Mouse (Mus musculus): ENCODE measurements around the gene Gm49776. TPM values are rescaled to one million over a fixed set of nuclear protein-coding genes. Genes with fewer than 3 reads are reported as not detected.
"Not testable (repeated sequence)": the region's sequence is repeated elsewhere in the genome, so short reads cannot be mapped to it uniquely, and the experiment has no call there.

Gene Gm49776
- polyA plus RNA-seq, 1 experiment, result not detected

DNA sequence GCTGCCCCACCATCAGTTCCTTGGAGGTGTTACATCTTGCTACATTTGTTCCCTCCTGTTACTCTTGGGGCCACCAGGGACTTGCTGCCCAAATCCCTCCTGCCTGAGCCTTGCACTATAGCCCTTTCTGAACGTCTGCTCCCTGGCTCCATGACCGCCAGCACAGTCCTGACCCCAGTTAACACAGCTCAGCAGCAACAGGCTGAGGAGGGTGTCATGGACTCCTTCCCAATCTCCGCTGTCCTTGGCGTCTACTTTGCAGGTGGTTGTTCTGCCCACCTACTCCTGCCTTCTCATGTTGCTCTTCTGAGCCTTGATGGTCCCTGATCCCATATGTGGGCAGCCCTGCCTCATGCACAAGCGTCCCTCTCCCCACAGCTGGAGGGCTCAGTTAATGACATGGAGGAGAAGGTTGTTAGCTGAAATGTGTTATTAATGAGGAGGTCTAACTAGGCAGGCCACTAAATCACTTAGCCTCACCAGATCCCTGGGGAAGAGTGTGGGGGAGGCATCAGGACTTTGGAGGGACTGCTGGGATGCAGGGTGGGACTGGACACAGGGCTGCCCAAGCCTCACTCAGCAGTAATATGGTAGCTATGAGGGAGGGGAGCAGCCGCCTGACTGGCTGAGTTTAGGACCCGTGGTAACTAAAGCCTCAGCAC lies 54.6 kb downstream of the Gm49776 start:
- TF ChIP-seq CTCF (IDR thresholded peaks at IDR 0.05; ENCODE audit: extremely low read depth, insufficient read length, insufficient replicate concordance, low read depth, low read length) (no peak), POLR2A (IDR thresholded peaks at IDR 0.05; ENCODE audit: low read depth, low read length) (no peak)
- 83% methylated on average over 7 of the region's 7 CpGs for WGBS

DNA sequence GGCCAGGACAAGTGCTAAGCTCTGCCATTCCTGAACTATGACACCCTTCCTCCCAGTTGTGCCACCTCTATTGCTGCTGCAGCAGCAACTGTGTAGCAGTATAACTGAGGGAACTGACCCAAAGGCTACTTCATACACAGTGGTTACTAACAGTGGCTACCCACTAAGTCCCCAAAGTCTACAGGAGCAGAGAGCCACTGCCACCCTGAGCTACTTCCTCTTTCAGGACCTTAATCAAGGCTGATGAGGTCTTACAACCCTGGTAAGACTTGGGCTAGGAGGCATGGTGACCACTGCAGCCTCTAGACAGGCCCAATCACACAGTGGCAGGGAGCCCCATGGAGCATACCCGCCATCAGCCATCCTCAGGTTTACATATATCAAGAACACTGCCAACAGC lies 56.1 kb downstream of the Gm49776 start:
- no peaks in the 10 kb centered on the region for H3K27me3 ChIP-seq (ENCODE audit: control insufficient read depth, insufficient read depth, low read length)
- 86% methylated on average over 1 of the region's 1 CpGs for WGBS
- TF ChIP-seq POLR2A (IDR thresholded peaks at IDR 0.05; ENCODE audit: low read depth, low read length), result no peak
- TF ChIP-seq CTCF (IDR thresholded peaks at IDR 0.05; ENCODE audit: extremely low read depth, insufficient read length, insufficient replicate concordance, low read depth, low read length), result no peak
- H3K4me1 ChIP-seq (ENCODE audit: control insufficient read depth, insufficient read depth, insufficient read length, low read length), result peaks cover 9% of the 10 kb centered on the region; the same call in 1 of the 2 replicates
- no peak overlapping the region for H3K4me3 ChIP-seq (ENCODE audit: low read depth, low read length)
- H3K36me3 ChIP-seq (ENCODE audit: control insufficient read depth, insufficient read depth, low read length), result no peaks in the 10 kb centered on the region
- no peak overlapping the region for H3K27ac ChIP-seq (ENCODE audit: insufficient read depth, low read depth, low read length)

More for the DNA sequence above, 54.6 kb downstream of the Gm49776 start:
- Histone ChIP-seq H3K36me3 (ENCODE audit: control insufficient read depth, insufficient read depth, low read length) (no peaks in the 10 kb centered on the region), H3K27ac (ENCODE audit: insufficient read depth, low read depth, low read length) (no peak overlapping the region), H3K4me1 (ENCODE audit: control insufficient read depth, insufficient read depth, insufficient read length, low read length) (peaks cover 9% of the 10 kb centered on the region; the same call in 1 of the 2 replicates), H3K4me3 (ENCODE audit: low read depth, low read length) (no peak overlapping the region), H3K27me3 (ENCODE audit: control insufficient read depth, insufficient read depth, low read length) (no peaks in the 10 kb centered on the region)

DNA sequence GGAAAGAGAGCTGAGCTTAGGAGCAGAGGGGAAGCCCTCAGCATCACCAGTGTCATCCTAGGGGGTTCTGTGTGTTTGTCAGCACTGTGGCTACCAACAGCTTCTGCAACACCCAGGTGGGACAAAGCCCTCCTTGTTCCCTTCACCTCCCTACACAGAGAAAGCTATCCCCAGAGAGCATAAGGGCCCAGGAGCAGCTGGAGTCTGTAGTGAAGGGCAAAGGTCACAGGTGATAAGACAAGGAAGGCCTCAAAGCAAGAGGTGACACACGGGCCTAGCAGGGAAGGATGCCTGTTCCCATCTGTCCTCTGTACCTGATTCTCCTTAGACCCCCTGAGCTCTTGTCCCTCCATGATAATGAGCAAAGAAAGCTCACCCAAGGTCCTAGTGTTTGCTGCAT lies 56.5 kb downstream of the Gm49776 start:
- no peak overlapping the region for H3K27ac ChIP-seq (ENCODE audit: insufficient read depth, low read depth, low read length)
- WGBS, result 21% methylated on average over 1 of the region's 1 CpGs
- TF ChIP-seq POLR2A (IDR thresholded peaks at IDR 0.05; ENCODE audit: low read depth, low read length) (no peak), CTCF (IDR thresholded peaks at IDR 0.05; ENCODE audit: extremely low read depth, insufficient read length, insufficient replicate concordance, low read depth, low read length) (no peak)
- H3K4me3 ChIP-seq (ENCODE audit: low read depth, low read length), result no peak overlapping the region
- H3K36me3 ChIP-seq (ENCODE audit: control insufficient read depth, insufficient read depth, low read length), result no peaks in the 10 kb centered on the region
- H3K4me1 ChIP-seq (ENCODE audit: control insufficient read depth, insufficient read depth, insufficient read length, low read length), result peaks cover 9% of the 10 kb centered on the region; the same call in 1 of the 2 replicates
- H3K27me3 ChIP-seq (ENCODE audit: control insufficient read depth, insufficient read depth, low read length), result no peaks in the 10 kb centered on the region

DNA sequence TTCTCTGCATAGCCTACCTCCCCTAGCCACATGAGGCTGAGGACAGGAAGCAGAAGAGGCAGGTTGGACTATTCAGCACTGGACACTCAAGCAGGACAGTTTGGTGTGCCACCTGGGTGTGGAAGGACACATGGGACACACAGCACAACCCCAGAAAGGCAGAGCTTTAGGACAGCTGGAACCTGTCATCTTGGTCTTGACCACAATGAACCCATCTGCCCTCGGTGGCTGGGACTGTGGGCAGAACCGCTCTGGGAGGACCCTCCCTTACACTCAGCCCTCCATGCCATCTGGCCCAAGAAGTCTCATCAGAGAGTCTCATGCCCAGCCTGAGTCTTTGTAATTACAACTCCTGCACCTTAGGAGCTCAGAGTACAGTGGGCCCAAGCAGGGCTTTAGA lies 58.1 kb downstream of the Gm49776 start:
- Histone ChIP-seq H3K4me3 (ENCODE audit: low read depth, low read length) (no peak overlapping the region), H3K36me3 (ENCODE audit: control insufficient read depth, insufficient read depth, low read length) (no peaks in the 10 kb centered on the region), H3K4me1 (ENCODE audit: control insufficient read depth, insufficient read depth, insufficient read length, low read length) (peaks cover 12% of the 10 kb centered on the region; the same call in 1 of the 2 replicates), H3K27ac (ENCODE audit: insufficient read depth, low read depth, low read length) (no peak overlapping the region), H3K27me3 (ENCODE audit: control insufficient read depth, insufficient read depth, low read length) (no peaks in the 10 kb centered on the region)
- TF ChIP-seq POLR2A (IDR thresholded peaks at IDR 0.05; ENCODE audit: low read depth, low read length) (no peak), CTCF (IDR thresholded peaks at IDR 0.05; ENCODE audit: extremely low read depth, insufficient read length, insufficient replicate concordance, low read depth, low read length) (no peak)
- 78% methylated on average over 2 of the region's 2 CpGs for WGBS

GRCm38 (mm10) chr16:18198365-18199098 lies 59.6 kb downstream of the Gm49776 start:
- Histone ChIP-seq H3K27ac (ENCODE audit: insufficient read depth, low read depth, low read length) (no peak overlapping the region), H3K4me1 (ENCODE audit: control insufficient read depth, insufficient read depth, insufficient read length, low read length) (peaks cover 21% of the 10 kb centered on the region), H3K27me3 (ENCODE audit: control insufficient read depth, insufficient read depth, low read length) (no peaks in the 10 kb centered on the region), H3K4me3 (ENCODE audit: low read depth, low read length) (no peak overlapping the region), H3K36me3 (ENCODE audit: control insufficient read depth, insufficient read depth, low read length) (no peaks in the 10 kb centered on the region)
- TF ChIP-seq CTCF (IDR thresholded peaks at IDR 0.05; ENCODE audit: extremely low read depth, insufficient read length, insufficient replicate concordance, low read depth, low read length), result no peak
- TF ChIP-seq POLR2A (IDR thresholded peaks at IDR 0.05; ENCODE audit: low read depth, low read length), result no peak
- 59% methylated on average over 10 of the region's 10 CpGs for WGBS

- WGBS, result 86% methylated on average over 6 of the region's 6 CpGs
- H3K27me3 ChIP-seq (ENCODE audit: control insufficient read depth, insufficient read depth, low read length), result no peaks in the 10 kb centered on the region
- TF ChIP-seq POLR2A (IDR thresholded peaks at IDR 0.05; ENCODE audit: low read depth, low read length), result no peak
- no peak for TF ChIP-seq CTCF (IDR thresholded peaks at IDR 0.05; ENCODE audit: extremely low read depth, insufficient read length, insufficient replicate concordance, low read depth, low read length)
- H3K27ac ChIP-seq (ENCODE audit: insufficient read depth, low read depth, low read length), result no peak overlapping the region
- H3K36me3 ChIP-seq (ENCODE audit: control insufficient read depth, insufficient read depth, low read length), result no peaks in the 10 kb centered on the region
- peaks cover 21% of the 10 kb centered on the region for H3K4me1 ChIP-seq (ENCODE audit: control insufficient read depth, insufficient read depth, insufficient read length, low read length)
- no peak overlapping the region for H3K4me3 ChIP-seq (ENCODE audit: low read depth, low read length)
Measured at GRCm38 (mm10) chr16:18197881-18198280, 60.2 kb downstream of the Gm49776 start.

GRCm38 (mm10) chr16:18195561-18195960 lies 62.6 kb downstream of the Gm49776 start:
- not testable (repeated sequence) for H3K4me3 ChIP-seq (ENCODE audit: low read depth, low read length); H3K27ac ChIP-seq (ENCODE audit: insufficient read depth, low read depth, low read length); H3K36me3 ChIP-seq (ENCODE audit: control insufficient read depth, insufficient read depth, low read length); H3K27me3 ChIP-seq (ENCODE audit: control insufficient read depth, insufficient read depth, low read length)
- peaks cover 12% of the 10 kb centered on the region for H3K4me1 ChIP-seq (ENCODE audit: control insufficient read depth, insufficient read depth, insufficient read length, low read length)
- 15% methylated on average over 3 of the region's 3 CpGs for WGBS

Other genes starting within 250 kb of the Gm49776 start
- gene Dgcr6, start 205.5 kb downstream of the Gm49776 start, polyA plus RNA-seq (2012; rRNA removed), result 50.0 and 147 TPM in 2 replicates
- gene Prodh, start 168.1 kb downstream of the Gm49776 start, polyA plus RNA-seq (2012; rRNA removed), result 26.1 and 89.7 TPM in 2 replicates
- 8.4 and 21.9 TPM in 2 replicates for gene Rtn4r, start 130.7 kb downstream of the Gm49776 start, polyA plus RNA-seq (2012; rRNA removed)
- gene Ccdc188, start 40.4 kb downstream of the Gm49776 start, polyA plus RNA-seq (2012; rRNA removed), result not detected in 2 replicates
- 21.3 and 27.8 TPM in 2 replicates for gene Zdhhc8, start 23.2 kb downstream of the Gm49776 start, polyA plus RNA-seq (2012; rRNA removed)
- gene Trmt2a, start 9.6 kb downstream of the Gm49776 start, polyA plus RNA-seq (2012; rRNA removed), result 24.0 and 29.7 TPM in 2 replicates
- 17.7 and 47.7 TPM in 2 replicates for gene Ranbp1, start 9.6 kb downstream of the Gm49776 start, polyA plus RNA-seq (2012; rRNA removed)
- gene Dgcr8, start 30.9 kb upstream of the Gm49776 start, polyA plus RNA-seq (2012; rRNA removed), result 6.3 and 14.5 TPM in 2 replicates
- 32.2 and 78.0 TPM in 2 replicates for gene Tango2, start 89.8 kb upstream of the Gm49776 start, polyA plus RNA-seq (2012; rRNA removed)
- gene Arvcf, start 89.9 kb upstream of the Gm49776 start, polyA plus RNA-seq (2012; rRNA removed), result 10.7 and 17.1 TPM in 2 replicates
- gene Txnrd2, start 168.1 kb upstream of the Gm49776 start, polyA plus RNA-seq (2012; rRNA removed), result 12.5 and 19.5 TPM in 2 replicates
- gene Comt, start 168.5 kb upstream of the Gm49776 start, polyA plus RNA-seq (2012; rRNA removed), result 127 and 214 TPM in 2 replicates
- gene Gnb1l, start 240.4 kb upstream of the Gm49776 start, polyA plus RNA-seq (2012; rRNA removed), result 4.6 and 10.6 TPM in 2 replicates
- 4.9 TPM in 2 replicates for gene Rtl10, start 240.6 kb upstream of the Gm49776 start, polyA plus RNA-seq (2012; rRNA removed)